Mouse (Mus musculus) megakaryocyte, adult 5-6 weeks (primary cell): ENCODE measurements at regions not wholly inside any gene's neighbourhood (a gene's known extent, or its start where the extent isn't known, plus 50 kb on each side); places are given as distances from the start of the nearest gene placed in this dataset.

ENCODE experiments used
- ATAC-seq: 2 replicates; pipeline ENCODE4 v1.8.0; 2016; ENCODE audit warnings: mild to moderate bottlenecking, inconsistent platforms; ENCODE audit not compliant: poor library complexity, severe bottlenecking

DNA sequence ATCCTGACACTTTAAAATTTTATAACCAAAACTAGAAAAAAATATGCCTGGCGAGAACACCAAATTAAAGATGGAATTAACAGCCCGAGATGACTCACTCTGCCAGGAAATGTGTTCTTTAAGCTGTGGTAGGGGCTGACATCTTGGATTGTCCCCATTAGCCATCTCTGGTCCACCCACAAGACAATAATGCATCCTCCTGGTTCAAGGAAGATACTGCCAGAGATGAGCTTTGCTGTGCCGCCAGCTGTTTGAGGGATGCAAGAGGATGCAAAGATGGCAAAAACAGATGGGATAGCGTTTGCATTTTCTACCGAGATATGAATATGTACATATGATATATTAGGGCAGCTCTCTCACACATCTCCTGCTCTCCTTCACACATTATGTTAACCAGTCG, 382.3 kb upstream of the Pkn2 start:
- ATAC-seq, result no peak

DNA sequence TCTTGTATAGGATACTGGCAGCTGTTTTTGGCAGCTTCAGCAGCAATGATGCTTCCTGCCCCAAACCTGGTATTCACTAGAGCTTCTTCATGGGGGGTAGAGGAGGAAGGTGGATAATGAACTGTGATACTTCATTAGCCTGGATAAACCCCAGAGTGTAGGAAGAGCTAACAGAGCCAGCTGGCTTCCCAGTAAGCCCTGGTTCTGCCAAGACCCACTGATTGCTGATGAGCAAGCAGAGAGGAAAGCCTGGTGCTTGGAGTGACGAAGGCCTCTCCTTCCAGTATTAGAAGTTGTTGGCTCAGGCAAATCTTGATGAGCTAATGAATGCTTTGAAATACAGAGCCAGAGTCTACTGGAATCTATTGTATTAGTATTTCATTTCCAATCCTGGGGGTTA, 370.8 kb upstream of the Pkn2 start:
- ATAC-seq, result no peak

- peak; percentile 69 for ATAC-seq
Measured at GRCm38 (mm10) chr3:143252008-143252407, 370.2 kb upstream of the Pkn2 start.

GRCm38 (mm10) chr3:143242691-143243090, 360.9 kb upstream of the Pkn2 start:
- no peak for ATAC-seq

- ATAC-seq, result no peak
Measured at GRCm38 (mm10) chr3:143240545-143241383, 359.0 kb upstream of the Pkn2 start.

- ATAC-seq, result no peak
Measured at GRCm38 (mm10) chr3:143238546-143238945, 356.7 kb upstream of the Pkn2 start.

DNA sequence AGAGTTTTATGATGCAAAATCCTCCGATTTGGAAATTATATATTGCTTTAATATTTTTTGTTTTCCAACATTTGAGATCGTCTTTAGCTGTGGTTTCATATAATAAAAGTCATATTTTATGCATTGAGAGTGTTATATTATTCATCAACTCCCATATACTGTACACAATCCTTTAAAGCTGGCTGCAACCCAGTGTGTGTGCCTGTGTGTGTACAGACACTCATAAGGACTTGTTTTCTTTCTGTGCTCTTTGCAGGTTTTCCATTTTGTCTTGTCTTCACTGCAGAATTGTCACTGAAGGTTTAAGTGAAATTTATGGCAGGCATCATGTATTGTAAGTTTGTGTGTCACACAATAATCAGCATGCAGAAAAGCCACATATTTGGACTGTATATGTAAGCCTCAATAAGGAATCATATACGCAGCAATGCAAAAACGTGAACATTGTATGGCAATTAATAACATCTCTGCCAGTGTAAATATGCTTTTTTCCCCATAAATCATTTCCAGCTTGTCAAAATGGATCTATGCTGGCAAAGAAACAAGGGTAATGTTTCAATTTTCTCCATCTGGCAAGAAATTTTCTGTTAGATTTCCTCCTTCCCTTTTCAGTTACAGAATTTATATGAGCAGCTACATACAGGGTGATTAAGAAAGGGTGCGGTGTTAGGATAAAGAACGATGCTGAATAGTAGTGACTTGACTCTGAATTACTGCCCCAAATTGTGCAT, 342.4 kb upstream of the Pkn2 start:
- no peak for ATAC-seq

GRCm38 (mm10) chr3:143193263-143193970, 311.6 kb upstream of the Pkn2 start:
- no peak for ATAC-seq

- no peak for ATAC-seq
Measured at GRCm38 (mm10) chr3:143188931-143189330, 307.1 kb upstream of the Pkn2 start.

DNA sequence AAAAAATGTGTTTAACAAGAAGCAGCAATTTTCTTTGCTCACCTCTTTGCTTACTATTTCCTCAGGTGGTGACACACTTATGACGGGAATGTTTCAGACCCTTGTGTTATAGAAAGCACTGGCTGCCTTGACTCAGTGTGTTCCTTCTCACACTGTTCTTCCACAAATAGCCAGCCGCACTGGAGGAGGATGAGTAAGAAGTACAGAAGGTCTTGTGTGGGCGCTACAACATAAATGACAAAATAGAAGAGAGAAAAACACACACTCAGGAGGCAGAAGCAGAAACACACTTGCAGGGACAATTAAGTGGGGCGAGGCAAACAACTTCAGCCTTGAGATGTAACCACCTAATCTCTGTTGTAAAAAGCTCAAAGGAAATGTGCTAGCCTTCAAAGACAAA, 292.2 kb upstream of the Pkn2 start:
- ATAC-seq, result no peak

GRCm38 (mm10) chr3:143162444-143162843, 280.6 kb upstream of the Pkn2 start:
- ATAC-seq, result no peak

DNA sequence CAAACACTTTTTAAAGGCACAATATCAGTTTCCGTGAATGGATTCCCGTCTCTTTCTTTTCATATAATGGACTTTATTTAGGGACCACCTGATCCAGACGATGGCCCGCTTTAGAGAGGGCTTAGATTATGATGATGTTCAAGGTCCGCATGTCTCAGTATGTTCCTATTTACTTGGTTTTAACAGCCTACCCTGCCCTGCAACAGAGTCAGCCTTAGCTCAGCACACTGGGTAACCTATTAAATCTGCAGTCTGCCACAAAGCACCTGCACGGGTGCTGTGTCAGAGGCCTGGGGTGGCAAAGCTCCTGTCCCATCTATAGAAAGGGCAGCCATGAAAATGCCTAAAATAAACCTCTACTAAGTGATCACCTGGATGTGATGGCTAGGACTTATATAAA, 280.2 kb upstream of the Pkn2 start:
- ATAC-seq, result no peak

DNA sequence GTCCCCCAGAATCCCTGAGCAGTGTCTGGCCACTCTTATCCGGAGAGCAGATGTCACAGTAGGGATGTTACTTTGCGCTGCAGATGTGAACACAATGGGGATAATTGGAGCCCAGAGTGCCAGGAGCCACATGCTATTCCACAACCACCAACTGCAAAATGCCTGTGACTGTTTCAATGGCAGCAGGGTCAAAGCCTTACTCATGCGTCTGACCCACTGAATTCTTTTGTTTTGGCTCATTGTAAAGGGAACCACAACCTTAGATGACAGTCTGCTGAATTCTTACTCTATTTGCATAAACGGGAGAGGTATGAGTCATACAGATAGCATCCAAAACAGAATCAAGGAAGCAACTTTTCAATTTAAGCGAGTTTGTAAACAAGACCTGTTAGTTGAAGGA, 276.8 kb upstream of the Pkn2 start:
- no peak for ATAC-seq

GRCm38 (mm10) chr3:143156733-143157524, 275.1 kb upstream of the Pkn2 start:
- no peak for ATAC-seq

DNA sequence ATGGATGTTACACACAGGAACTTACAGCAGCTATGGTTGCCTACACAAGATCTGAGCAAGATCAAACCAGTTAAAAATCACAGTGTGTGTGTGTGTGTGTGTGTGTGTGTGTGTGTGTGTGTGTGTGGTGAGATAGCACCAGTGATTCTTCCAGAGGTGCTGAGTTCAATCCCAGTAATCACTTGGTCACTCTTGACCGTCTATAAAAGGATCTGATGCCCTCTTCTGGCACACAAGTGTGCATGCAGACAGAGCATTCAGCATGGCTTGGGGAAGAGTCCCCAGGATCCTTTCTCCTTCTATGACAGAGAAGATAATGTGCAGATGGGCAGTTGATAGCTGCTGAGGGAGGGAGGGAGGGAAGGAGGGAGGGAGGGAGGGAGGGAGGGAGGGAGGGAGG, 274.4 kb upstream of the Pkn2 start:
- ATAC-seq, result 0 out of 2 replicates have a peak, but pooled peaks have one; percentile 13

DNA sequence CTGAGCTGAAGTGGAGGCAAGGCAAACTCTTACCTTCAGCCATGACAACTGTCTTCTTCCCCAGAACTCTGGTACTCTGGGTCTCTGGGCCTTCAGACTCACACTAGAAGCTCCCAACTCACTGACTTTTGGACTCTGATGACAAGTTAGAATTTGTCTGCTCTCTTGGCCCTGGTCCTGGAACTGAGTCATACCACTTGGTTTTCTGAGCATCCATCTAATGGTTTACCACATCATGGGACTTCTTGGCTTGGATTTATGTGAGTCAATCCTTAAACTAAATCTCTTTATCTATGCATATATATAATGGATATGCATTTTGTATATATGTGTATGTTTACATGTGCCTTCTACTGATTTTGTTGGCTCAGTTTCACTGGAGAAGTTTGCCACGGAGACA, 273.8 kb upstream of the Pkn2 start:
- ATAC-seq, result no peak

DNA sequence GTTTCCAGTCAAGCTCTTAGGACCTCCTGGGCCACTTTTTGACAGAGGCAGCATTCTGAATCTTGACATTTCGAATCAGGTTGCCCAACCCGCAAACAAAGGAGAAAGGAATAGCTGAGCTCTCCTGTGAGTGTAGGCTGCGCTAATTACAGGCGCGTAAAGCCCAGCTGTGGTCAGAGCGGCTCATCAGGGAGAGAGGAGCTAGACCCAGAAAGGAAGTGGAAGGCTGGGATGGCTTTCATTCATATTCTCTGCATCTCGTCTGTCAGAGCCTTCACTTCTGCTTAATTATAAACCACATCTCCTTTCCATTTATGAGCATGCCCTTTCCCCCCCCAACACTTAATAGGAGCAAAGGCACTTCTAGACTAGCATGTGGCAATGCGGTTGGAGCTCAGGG, 265.7 kb upstream of the Pkn2 start:
- ATAC-seq, result peak; percentile 96

- ATAC-seq, result no peak
Measured at GRCm38 (mm10) chr3:143138952-143139351, 257.1 kb upstream of the Pkn2 start.

- no peak for ATAC-seq
Measured at GRCm38 (mm10) chr3:143134528-143134927, 252.7 kb upstream of the Pkn2 start.

DNA sequence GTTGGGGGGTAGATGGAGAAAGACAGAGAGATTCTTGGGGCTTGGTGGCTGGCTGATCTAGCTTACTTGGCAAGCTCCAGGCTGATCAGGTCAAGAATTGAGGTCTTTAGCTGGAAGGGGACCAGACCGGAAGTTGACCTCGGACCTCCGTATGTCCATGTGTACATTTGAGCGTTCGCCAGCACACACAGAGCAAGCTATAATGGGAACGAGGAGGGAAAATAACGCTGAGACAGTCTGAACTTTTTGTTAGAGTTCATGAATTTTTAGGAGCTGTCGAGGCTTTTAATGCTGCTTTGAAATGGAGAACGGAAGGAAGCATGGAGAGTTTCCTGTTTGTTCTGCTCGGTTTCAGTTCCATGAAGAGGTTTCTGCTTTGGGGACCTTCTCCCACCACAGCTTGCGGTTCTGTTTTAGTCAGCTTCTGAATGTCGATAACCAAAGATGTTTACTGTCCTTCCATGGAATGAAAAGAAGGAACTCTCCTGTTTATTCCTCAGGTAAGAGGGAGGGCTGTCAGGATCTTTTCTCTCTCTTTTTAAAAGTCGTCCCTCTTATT, 226.0 kb upstream of the Pkn2 start:
- ATAC-seq, result peak; percentile 61

GRCm38 (mm10) chr3:143104734-143105133, 222.9 kb upstream of the Pkn2 start:
- no peak for ATAC-seq
